23 mouse cellular contexts compared by ENCODE assay signal in the genomic region with DNA sequence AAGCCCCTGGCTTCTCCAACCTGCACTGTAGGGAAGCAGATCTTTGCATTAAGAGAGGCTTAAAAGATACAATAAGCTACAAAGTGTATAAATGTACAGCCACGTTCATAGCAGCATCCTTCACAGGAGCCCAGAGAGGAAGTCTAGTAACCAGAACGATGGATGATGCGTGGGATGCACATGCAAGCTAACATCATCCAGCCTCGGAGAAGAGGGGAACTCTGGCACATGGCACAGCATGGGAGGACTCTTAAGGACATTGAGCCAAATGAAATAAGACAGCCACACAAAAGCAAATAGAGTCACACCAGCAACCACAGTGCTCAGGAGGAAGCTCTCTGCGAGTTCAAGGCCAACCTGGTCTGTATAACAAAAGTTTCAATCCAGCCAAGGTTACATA. TPM values are rescaled to one million over a fixed set of nuclear protein-coding genes. Genes with fewer than 3 reads are reported as not detected.
DNase-seq lines count a peak whose midpoint lies in the region; ATAC-seq and TF ChIP-seq lines count a peak whose summit lies in the region.
"Had no signal": no experiment of that assay in that cellular context is flagged by ENCODE, and none has a peak within 500 bp of the region (broad histone marks: within the 10 kb centered on the region; RNA-seq: fewer than 3 reads in every experiment).

No protein-coding gene starts in this region.

- H3K79me3 ChIP-seq in C2C12 (ENCODE audit: low read depth): no peaks in the 10 kb centered on the region

- no peak for TF ChIP-seq CTCF in C2C12 (IDR thresholded peaks at IDR 0.05; ENCODE audit: control insufficient read depth, insufficient read depth, insufficient read length)

- DNase-seq in frontal cortex, postnatal 36 days (ENCODE audit: low spot score in 2 of 2): no peak
- peak; percentile 35 for DNase-seq in right cerebral cortex, adult 18-20 months
- no peak for DNase-seq in right cerebral cortex, postnatal 25 days
- peak; percentile 61 for DNase-seq in telencephalon, adult 2 months (ENCODE audit: low read depth, low spot score)
- no peak for DNase-seq in lung, postnatal 10 days
- DNase-seq: adrenal gland, adult 8-10 months; B cell, adult 2 months; cerebellum, adult 11 months; cerebellum, adult 2 months; cerebellum, adult 9-11 months; forebrain, postnatal 0 days; gastrocnemius, postnatal 10 days; heart, adult 11 months had no signal

- peak overlapping the region; percentile 24 for H3ac ChIP-seq in C2C12 (ENCODE audit: control insufficient read depth, insufficient read length, low read depth)

- no peak overlapping the region for H3K4me3 ChIP-seq in C2C12 (ENCODE audit: insufficient read depth, poor library complexity, severe bottlenecking)
- H3K4me3 ChIP-seq: embryonic facial prominence, embryonic 12.5 days; embryonic facial prominence, embryonic 15.5 days; hindbrain, embryonic 12.5 days; hindbrain, embryonic 15.5 days had no signal

- ATAC-seq in frontal cortex, adult (ENCODE audit: low TSS enrichment): peak; percentile 76
- ATAC-seq: CD4-positive, CD25-positive, alpha-beta regulatory T cell, adult 4 months; forebrain, embryonic 14.5 days had no signal

- H3K36me3 ChIP-seq in C2C12 (ENCODE audit: control insufficient read depth, insufficient read depth): no peaks in the 10 kb centered on the region
- H3K36me3 ChIP-seq: embryonic facial prominence, embryonic 12.5 days; embryonic facial prominence, embryonic 15.5 days; hindbrain, embryonic 12.5 days; hindbrain, embryonic 15.5 days had no signal

- H3K79me2 ChIP-seq in C2C12 (ENCODE audit: control insufficient read depth, insufficient read depth): no peaks in the 10 kb centered on the region

- H3K27me3 ChIP-seq in C2C12 (ENCODE audit: control insufficient read depth, insufficient read depth, insufficient read length): peaks cover 19% of the 10 kb centered on the region
- H3K27me3 ChIP-seq: embryonic facial prominence, embryonic 12.5 days; embryonic facial prominence, embryonic 15.5 days had no signal

TF ChIP-seq in C2C12, 6 proteins besides CTCF, POLR2A, EP300 and RAD21:
- TF ChIP-seq FOSL1 (IDR thresholded peaks at IDR 0.05; ENCODE audit: insufficient read depth, low read length, poor library complexity, severe bottlenecking) (no peak), USF1 (IDR thresholded peaks at IDR 0.05; ENCODE audit: low read depth) (no peak), CEBPB (IDR thresholded peaks at IDR 0.05; ENCODE audit: low read depth) (no peak), MAX (IDR thresholded peaks at IDR 0.05) (no peak), MYOD1 (IDR thresholded peaks at IDR 0.05; ENCODE audit: control insufficient read depth, insufficient read length, low read depth) (no peak), MYOG (IDR thresholded peaks at IDR 0.05; ENCODE audit: control insufficient read depth, extremely low read depth, insufficient read length) (no peak)

RNA-seq across cellular contexts. Expression of a gene that starts 15.8 kb away (rescaled TPM):
- polyA plus RNA-seq in C2C12 (2012; fragmentation: generic; extraction: Trizol): not detected
- polyA plus RNA-seq: CD4-positive, CD25-positive, alpha-beta regulatory T cell, adult 4 months; heart, embryonic 14.5 days; heart, postnatal 0 days had no signal

RNA-seq across cellular contexts. Expression of a gene that starts 42.6 kb away (rescaled TPM):
- 8.9 TPM for polyA plus RNA-seq in C2C12 (2012; fragmentation: generic; extraction: Trizol)

Comparison
In these comparisons a context has a peak if more than half of its experiments do, and no peak if none do; other contexts are left out.
1. DNase-seq: peak in right cerebral cortex, adult 18-20 months (single experiment) and telencephalon, adult 2 months (single experiment); none in frontal cortex, postnatal 36 days (0 of 2), right cerebral cortex, postnatal 25 days (single experiment) and lung, postnatal 10 days (single experiment).